Mouse (Mus musculus): ENCODE results near the gene Ccnh.
"Not testable (repeated sequence)": the region's sequence is repeated elsewhere in the genome, so short reads cannot be mapped to it uniquely, and the experiment has no call there.

Gene Ccnh

GRCm38 (mm10) chr13:85188903-85189643, at the start of gene Ccnh:
Gene Ccnh, plus strand, starts transcription at chr13:85189408.
- DNase-seq = peak; percentile 96

GRCm38 (mm10) chr13:85143361-85143760, 45.8 kb upstream of the Ccnh start:
- DNase-seq = not testable (repeated sequence)

- DNase-seq = no peak
Measured at GRCm38 (mm10) chr13:85146471-85146870, 42.7 kb upstream of the Ccnh start.

- no peak for DNase-seq
Measured at GRCm38 (mm10) chr13:85154746-85155145, 34.5 kb upstream of the Ccnh start.

GRCm38 (mm10) chr13:85159971-85160370, 29.2 kb upstream of the Ccnh start:
- DNase-seq = no peak

GRCm38 (mm10) chr13:85164512-85165124, 24.6 kb upstream of the Ccnh start:
- no peak for DNase-seq

- DNase-seq = peak; percentile 37
Measured at GRCm38 (mm10) chr13:85189644-85190121, 475 bp downstream of the Ccnh start.

- DNase-seq = no peak
Measured at GRCm38 (mm10) chr13:85191253-85191652, 2.0 kb downstream of the Ccnh start.

- DNase-seq = no peak
Measured at GRCm38 (mm10) chr13:85207493-85207892, 18.3 kb downstream of the Ccnh start.

GRCm38 (mm10) chr13:85208656-85209055, 19.4 kb downstream of the Ccnh start:
- DNase-seq = no peak

GRCm38 (mm10) chr13:85210353-85210752, 21.1 kb downstream of the Ccnh start:
- no peak for DNase-seq

GRCm38 (mm10) chr13:85218656-85219055, 29.4 kb downstream of the Ccnh start:
- DNase-seq = no peak

- no peak for DNase-seq
Measured at GRCm38 (mm10) chr13:85238760-85239159, 49.6 kb downstream of the Ccnh start.

Data from lung, postnatal 36 days (tissue).